Mouse (Mus musculus): ENCODE measurements around the gene Mlip.
"Not testable (repeated sequence)": the region's sequence is repeated elsewhere in the genome, so short reads cannot be mapped to it uniquely, and the experiment has no call there.

Gene Mlip

GRCm38 (mm10) chr9:77198250-77198649 is 154.5 kb downstream of the Mlip start:
- no peak for DNase-seq (ENCODE audit: extremely low read depth, low read depth)

GRCm38 (mm10) chr9:77179486-77179885 is 173.3 kb downstream of the Mlip start:
- DNase-seq (ENCODE audit: extremely low read depth, low read depth): no peak

GRCm38 (mm10) chr9:77175870-77176269 is 176.9 kb downstream of the Mlip start:
- DNase-seq (ENCODE audit: extremely low read depth, low read depth): no peak

- DNase-seq (ENCODE audit: extremely low read depth, low read depth): no peak
Observed at GRCm38 (mm10) chr9:77172044-77172443, 180.7 kb downstream of the Mlip start.

- DNase-seq (ENCODE audit: extremely low read depth, low read depth): no peak
Observed at GRCm38 (mm10) chr9:77165877-77166276, 186.9 kb downstream of the Mlip start.

GRCm38 (mm10) chr9:77161764-77162163 is 191.0 kb downstream of the Mlip start:
- no peak for DNase-seq (ENCODE audit: extremely low read depth, low read depth)

GRCm38 (mm10) chr9:77160277-77160926 is 192.4 kb downstream of the Mlip start:
- no peak for DNase-seq (ENCODE audit: extremely low read depth, low read depth)

GRCm38 (mm10) chr9:77148518-77149257 is 204.1 kb downstream of the Mlip start:
- DNase-seq (ENCODE audit: extremely low read depth, low read depth): no peak

- no peak for DNase-seq (ENCODE audit: extremely low read depth, low read depth)
Observed at GRCm38 (mm10) chr9:77119735-77120134, 233.0 kb downstream of the Mlip start.

GRCm38 (mm10) chr9:77096886-77097285 is 255.9 kb downstream of the Mlip start:
- DNase-seq (ENCODE audit: extremely low read depth, low read depth): no peak

GRCm38 (mm10) chr9:77083221-77083620 is 269.5 kb downstream of the Mlip start:
- not testable (repeated sequence) for DNase-seq (ENCODE audit: extremely low read depth, low read depth)

GRCm38 (mm10) chr9:77071676-77072075 is 281.1 kb downstream of the Mlip start:
- no peak for DNase-seq (ENCODE audit: extremely low read depth, low read depth)

GRCm38 (mm10) chr9:77056611-77057010 is 296.2 kb downstream of the Mlip start:
- no peak for DNase-seq (ENCODE audit: extremely low read depth, low read depth)

- DNase-seq (ENCODE audit: extremely low read depth, low read depth): no peak
Observed at GRCm38 (mm10) chr9:77054426-77055193, 298.2 kb downstream of the Mlip start.

All from MEL-GATA-1-ER (cell line).